Mouse (Mus musculus) myocyte (in vitro differentiated cells): Measurements from ENCODE around the gene Yif1b. TPM values are rescaled to one million over a fixed set of nuclear protein-coding genes. Genes with fewer than 3 reads are reported as not detected.
"Not testable (repeated sequence)": the region's sequence is repeated elsewhere in the genome, so short reads cannot be mapped to it uniquely, and the experiment has no call there.

Experiments
- H3K27me3 ChIP-seq: one replicate; pipeline ENCODE4 v1.6.1; 2011; ENCODE audit not compliant: control insufficient read depth, insufficient read depth, insufficient read length
- H3K36me3 ChIP-seq: one replicate; pipeline ENCODE4 v1.6.1; 2011; ENCODE audit not compliant: control insufficient read depth, insufficient read depth
- H3K4me2 ChIP-seq: one replicate; pipeline ENCODE4 v1.6.1; 2011; ENCODE audit warnings: low read depth, control low read depth
- H3K4me3 ChIP-seq: one replicate; pipeline ENCODE4 v1.5.1; 2011; ENCODE audit warnings: mild to moderate bottlenecking, control low read depth, moderate library complexity
- H3K79me2 ChIP-seq: one replicate; pipeline ENCODE4 v1.6.1; 2011; ENCODE audit not compliant: control insufficient read depth, insufficient read depth
- H3ac ChIP-seq: one replicate; pipeline ENCODE4 v1.6.1; 2011; ENCODE audit not compliant: control insufficient read depth, insufficient read length
- CEBPB ChIP-seq: IDR thresholded peaks from 2 replicates; pipeline ENCODE4 v1.6.1; 2011; ENCODE audit warnings: mild to moderate bottlenecking, moderate library complexity; ENCODE audit not compliant: poor library complexity, insufficient read depth, severe bottlenecking
- E2F4 ChIP-seq: IDR thresholded peaks from one replicate; pipeline ENCODE4 v1.6.1; 2011; ENCODE audit warnings: mild to moderate bottlenecking, control low read depth, moderate library complexity; ENCODE audit not compliant: insufficient read depth
- MAX ChIP-seq: IDR thresholded peaks from one replicate; pipeline ENCODE4 v1.6.1; 2011; ENCODE audit warnings: low read depth, mild to moderate bottlenecking, control low read depth
- MYOD1 ChIP-seq, 3 experiments: IDR thresholded peaks; one replicate each; pipeline ENCODE4 v1.6.1; 2011; ENCODE audit warnings: control low read depth in 2 of 3, low read depth in 2 of 3, mild to moderate bottlenecking in 2 of 3, moderate library complexity in 1 of 3; ENCODE audit not compliant: insufficient read length in 2 of 3, control insufficient read depth in 1 of 3
- MYOG ChIP-seq, 3 experiments: IDR thresholded peaks; one replicate each; pipeline ENCODE4 v1.6.1; 2011; ENCODE audit warnings: control low read depth in 2 of 3, low read depth in 2 of 3, mild to moderate bottlenecking in 2 of 3; ENCODE audit not compliant: insufficient read length in 2 of 3, control insufficient read depth in 1 of 3, insufficient read depth in 1 of 3
- POLR2A ChIP-seq: IDR thresholded peaks from one replicate; pipeline ENCODE4 v1.6.1; 2011; ENCODE audit warnings: low read depth, mild to moderate bottlenecking, control low read depth, moderate library complexity; ENCODE audit not compliant: insufficient read length
- POLR2AphosphoS2 ChIP-seq: IDR thresholded peaks from one replicate; pipeline ENCODE4 v1.6.1; 2011; ENCODE audit warnings: low read depth, control low read depth; ENCODE audit not compliant: insufficient read length
- REST ChIP-seq: IDR thresholded peaks from one replicate; pipeline ENCODE4 v1.6.1; 2011; ENCODE audit warnings: mild to moderate bottlenecking, control low read depth, moderate library complexity; ENCODE audit not compliant: insufficient read depth, insufficient read length
- SRF ChIP-seq: IDR thresholded peaks from one replicate; pipeline ENCODE4 v1.6.1; 2011; ENCODE audit warnings: low read depth; ENCODE audit not compliant: control insufficient read depth, insufficient read length
- TCF12 ChIP-seq: IDR thresholded peaks from one replicate; pipeline ENCODE4 v1.6.1; 2011; ENCODE audit warnings: mild to moderate bottlenecking, control low read depth; ENCODE audit not compliant: poor library complexity, insufficient read depth, severe bottlenecking
- TCF3 ChIP-seq: IDR thresholded peaks from one replicate; pipeline ENCODE4 v1.6.1; 2011; ENCODE audit warnings: low read depth, control low read depth; ENCODE audit not compliant: insufficient read length
- USF1 ChIP-seq: IDR thresholded peaks from one replicate; pipeline ENCODE4 v1.6.1; 2011; ENCODE audit warnings: low read depth, mild to moderate bottlenecking, control low read depth, moderate library complexity
- polyA plus RNA-seq: library from polyadenylated mRNA; unstranded; fragments of >200 nt; fragmentation: generic; extraction: Trizol; gene quantifications from one replicate; pipeline ENCODE4 v1.2.1, GENCODE M21; 2012; ENCODE audit warnings: missing spikeins

The Yif1b gene
- polyA plus RNA-seq, 1 experiment = 166 TPM

- no peaks in the 10 kb centered on the region for H3K79me2 ChIP-seq
- no peaks in the 10 kb centered on the region for H3K36me3 ChIP-seq
- H3ac ChIP-seq = no peak overlapping the region
- H3K4me3 ChIP-seq = peak overlapping the region; percentile 22
- no peaks in the 10 kb centered on the region for H3K27me3 ChIP-seq
- H3K4me2 ChIP-seq = peak overlapping the region; percentile 81
- TF ChIP-seq MYOD1 (IDR thresholded peaks at IDR 0.05; ENCODE audit: control insufficient read depth in 1 of 3, insufficient read length in 2 of 3, low read depth in 2 of 3) (no peak), POLR2AphosphoS2 (no peak), E2F4 (no peak)
Observed at GRCm38 (mm10) chr7:29212199-29212765, 25.8 kb upstream of the Yif1b start.

- H3K79me2 ChIP-seq, H3K36me3 ChIP-seq, H3ac ChIP-seq, H3K4me2 ChIP-seq, H3K4me3 ChIP-seq, H3K27me3 ChIP-seq: not testable (repeated sequence)
Observed at GRCm38 (mm10) chr7:29212775-29213560, 25.2 kb upstream of the Yif1b start.

- TF ChIP-seq POLR2A = no peak
- TF ChIP-seq USF1 = no peak
- no peak for TF ChIP-seq TCF12
- no peak for TF ChIP-seq SRF
- no peak for TF ChIP-seq MAX
- TF ChIP-seq MYOG (IDR thresholded peaks at IDR 0.05; ENCODE audit: control insufficient read depth in 1 of 3, insufficient read depth in 1 of 3, insufficient read length in 2 of 3, low read depth in 2 of 3) = no peak
- TF ChIP-seq REST = no peak
- no peak for TF ChIP-seq CEBPB
- TF ChIP-seq POLR2AphosphoS2 = no peak
- no peak for TF ChIP-seq TCF3
- TF ChIP-seq MYOD1 (IDR thresholded peaks at IDR 0.05; ENCODE audit: control insufficient read depth in 1 of 3, insufficient read length in 2 of 3, low read depth in 2 of 3) = no peak
- TF ChIP-seq E2F4 = no peak
- Histone ChIP-seq H3K4me3 (no peak within 1 kb of the TSS), H3ac (no peak within 1 kb of the TSS), H3K79me2 (no peaks in the 10 kb centered on the region), H3K4me2 (no peak within 1 kb of the TSS), H3K36me3 (no peaks in the 10 kb centered on the region), H3K27me3 (no peaks in the 10 kb centered on the region)
Observed at GRCm38 (mm10) chr7:29213675-29214082, 24.4 kb upstream of the Yif1b start, which contains the start of gene Catsperg1. Gene Catsperg1 (minus strand): TSS chr7:29214035.

GRCm38 (mm10) chr7:29214236-29214635 is 23.9 kb upstream of the Yif1b start:
- Histone ChIP-seq H3K79me2 (no peaks in the 10 kb centered on the region), H3K4me3 (no peak overlapping the region), H3ac (no peak overlapping the region), H3K4me2 (no peak overlapping the region), H3K36me3 (no peaks in the 10 kb centered on the region), H3K27me3 (no peaks in the 10 kb centered on the region)
- TF ChIP-seq TCF3 (no peak), CEBPB (no peak), MYOD1 (IDR thresholded peaks at IDR 0.05; ENCODE audit: control insufficient read depth in 1 of 3, insufficient read length in 2 of 3, low read depth in 2 of 3) (no peak), E2F4 (no peak), MAX (no peak), TCF12 (no peak), POLR2AphosphoS2 (no peak)

GRCm38 (mm10) chr7:29214846-29215245 is 23.3 kb upstream of the Yif1b start:
- H3K4me3 ChIP-seq = no peak overlapping the region
- H3K36me3 ChIP-seq = no peaks in the 10 kb centered on the region
- H3K79me2 ChIP-seq = no peaks in the 10 kb centered on the region
- no peak overlapping the region for H3K4me2 ChIP-seq
- TF ChIP-seq E2F4 = no peak
- TF ChIP-seq POLR2A = no peak
- TF ChIP-seq CEBPB = no peak
- no peak for TF ChIP-seq SRF
- TF ChIP-seq REST = no peak
- TF ChIP-seq USF1 = no peak
- TF ChIP-seq TCF3 = no peak
- no peak for TF ChIP-seq MYOD1 (IDR thresholded peaks at IDR 0.05; ENCODE audit: control insufficient read depth in 1 of 3, insufficient read length in 2 of 3, low read depth in 2 of 3)
- TF ChIP-seq MAX = no peak
- no peak for TF ChIP-seq TCF12
- TF ChIP-seq POLR2AphosphoS2 = no peak
- TF ChIP-seq MYOG (IDR thresholded peaks at IDR 0.05; ENCODE audit: control insufficient read depth in 1 of 3, insufficient read depth in 1 of 3, insufficient read length in 2 of 3, low read depth in 2 of 3) = no peak
- H3K27me3 ChIP-seq = no peaks in the 10 kb centered on the region
- H3ac ChIP-seq = no peak overlapping the region
